Mouse (Mus musculus): ENCODE results near the gene Acsl5. TPM values are rescaled to one million over a fixed set of nuclear protein-coding genes. Genes with fewer than 3 reads are reported as not detected.

Gene Acsl5
- polyA plus RNA-seq, 1 experiment: 33.8 TPM

GRCm38 (mm10) chr19:55293175-55293574 is 41.4 kb downstream of the Acsl5 start:
- no peak for TF ChIP-seq POLR2A (IDR thresholded peaks at IDR 0.05; ENCODE audit: extremely low read depth, insufficient read depth, low read length)
- no peak for TF ChIP-seq CTCF (IDR thresholded peaks at IDR 0.05; ENCODE audit: extremely low read depth, insufficient read depth, low read length)
- no peaks in the 10 kb centered on the region for H3K4me1 ChIP-seq (ENCODE audit: control insufficient read depth, insufficient read depth, low read length)
- no peak overlapping the region for H3K4me3 ChIP-seq (ENCODE audit: insufficient read depth, low read length)
- no peak overlapping the region for H3K27ac ChIP-seq (ENCODE audit: insufficient read depth, low read length)

DNA sequence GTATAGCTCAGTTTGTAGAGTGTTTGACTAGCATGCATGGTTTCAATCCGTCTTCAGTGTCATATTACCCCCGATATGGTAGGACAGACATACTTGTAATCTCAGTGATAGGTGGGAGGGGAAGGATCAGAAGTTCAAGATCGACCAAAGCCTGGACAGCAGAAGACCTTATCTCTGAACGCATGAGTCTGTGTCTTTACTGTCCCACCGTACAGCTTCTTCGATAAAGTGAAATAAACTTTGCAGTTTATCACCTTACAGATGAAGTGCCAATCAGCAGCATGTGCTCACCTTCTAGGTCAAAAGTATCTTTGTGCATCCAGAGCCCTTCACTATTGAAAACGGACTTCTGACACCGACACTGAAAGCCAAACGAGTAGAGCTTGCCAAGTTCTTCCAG is 43.3 kb downstream of the Acsl5 start:
- Histone ChIP-seq H3K4me3 (ENCODE audit: insufficient read depth, low read length) (no peak overlapping the region), H3K4me1 (ENCODE audit: control insufficient read depth, insufficient read depth, low read length) (no peaks in the 10 kb centered on the region), H3K27ac (ENCODE audit: insufficient read depth, low read length) (no peak overlapping the region)
- no peak for TF ChIP-seq CTCF (IDR thresholded peaks at IDR 0.05; ENCODE audit: extremely low read depth, insufficient read depth, low read length)
- no peak for TF ChIP-seq POLR2A (IDR thresholded peaks at IDR 0.05; ENCODE audit: extremely low read depth, insufficient read depth, low read length)

- TF ChIP-seq POLR2A (IDR thresholded peaks at IDR 0.05; ENCODE audit: extremely low read depth, insufficient read depth, low read length): no peak
- no peak for TF ChIP-seq CTCF (IDR thresholded peaks at IDR 0.05; ENCODE audit: extremely low read depth, insufficient read depth, low read length)
- H3K27ac ChIP-seq (ENCODE audit: insufficient read depth, low read length): no peak overlapping the region
- H3K4me1 ChIP-seq (ENCODE audit: control insufficient read depth, insufficient read depth, low read length): no peaks in the 10 kb centered on the region
- H3K4me3 ChIP-seq (ENCODE audit: insufficient read depth, low read length): no peak overlapping the region
Measured at GRCm38 (mm10) chr19:55295556-55295955, 43.8 kb downstream of the Acsl5 start.

DNA sequence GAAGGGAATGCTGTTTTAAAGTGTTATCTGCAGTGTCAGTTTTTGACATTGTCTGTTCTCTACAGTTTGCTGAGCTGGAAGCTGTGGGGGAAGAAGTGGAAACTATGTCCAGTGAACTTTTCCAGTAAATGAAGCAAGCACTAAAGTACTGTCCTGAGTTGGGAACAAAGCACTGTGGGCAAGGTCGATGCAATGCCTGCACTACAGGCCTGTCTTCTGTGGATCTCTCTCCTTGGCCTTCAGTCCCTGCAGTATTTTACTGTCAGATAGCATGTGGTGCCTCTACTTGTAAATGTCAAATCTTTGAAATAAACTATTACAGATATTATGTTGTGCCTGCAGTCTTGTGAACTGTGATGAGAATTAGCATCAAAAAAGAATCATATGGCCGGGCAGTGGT is 44.6 kb downstream of the Acsl5 start:
- H3K27ac ChIP-seq (ENCODE audit: insufficient read depth, low read length): no peak overlapping the region
- no peak overlapping the region for H3K4me3 ChIP-seq (ENCODE audit: insufficient read depth, low read length)
- no peaks in the 10 kb centered on the region for H3K4me1 ChIP-seq (ENCODE audit: control insufficient read depth, insufficient read depth, low read length)
- TF ChIP-seq POLR2A (IDR thresholded peaks at IDR 0.05; ENCODE audit: extremely low read depth, insufficient read depth, low read length) (no peak), CTCF (IDR thresholded peaks at IDR 0.05; ENCODE audit: extremely low read depth, insufficient read depth, low read length) (no peak)

DNA sequence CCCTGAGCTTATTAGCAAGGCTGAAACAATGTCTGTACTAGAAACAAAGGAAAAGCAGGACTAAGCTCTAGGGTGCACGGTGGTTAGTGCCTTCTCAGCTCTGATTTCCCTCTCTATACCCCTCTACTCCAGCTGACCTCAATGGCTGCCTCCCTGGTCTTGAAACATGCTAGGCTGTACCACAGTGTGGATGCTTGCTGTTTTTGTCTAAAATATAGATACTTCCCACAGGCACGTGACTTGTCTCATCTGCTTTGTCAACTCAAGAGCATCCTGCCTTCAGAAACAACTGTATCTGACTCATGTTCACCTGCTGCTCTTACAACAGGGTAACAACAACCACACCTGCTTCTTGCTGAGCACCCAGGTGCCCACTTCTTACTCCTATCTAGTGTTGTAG is 45.8 kb downstream of the Acsl5 start:
- TF ChIP-seq POLR2A (IDR thresholded peaks at IDR 0.05; ENCODE audit: extremely low read depth, insufficient read depth, low read length) (no peak), CTCF (IDR thresholded peaks at IDR 0.05; ENCODE audit: extremely low read depth, insufficient read depth, low read length) (no peak)
- H3K4me1 ChIP-seq (ENCODE audit: control insufficient read depth, insufficient read depth, low read length): no peaks in the 10 kb centered on the region
- no peak overlapping the region for H3K4me3 ChIP-seq (ENCODE audit: insufficient read depth, low read length)
- no peak overlapping the region for H3K27ac ChIP-seq (ENCODE audit: insufficient read depth, low read length)

GRCm38 (mm10) chr19:55297961-55298360 is 46.2 kb downstream of the Acsl5 start:
- no peak overlapping the region for H3K27ac ChIP-seq (ENCODE audit: insufficient read depth, low read length)
- H3K4me3 ChIP-seq (ENCODE audit: insufficient read depth, low read length): no peak overlapping the region
- no peaks in the 10 kb centered on the region for H3K4me1 ChIP-seq (ENCODE audit: control insufficient read depth, insufficient read depth, low read length)
- TF ChIP-seq POLR2A (IDR thresholded peaks at IDR 0.05; ENCODE audit: extremely low read depth, insufficient read depth, low read length): no peak
- TF ChIP-seq CTCF (IDR thresholded peaks at IDR 0.05; ENCODE audit: extremely low read depth, insufficient read depth, low read length): no peak

- Histone ChIP-seq H3K4me1 (ENCODE audit: control insufficient read depth, insufficient read depth, low read length) (no peaks in the 10 kb centered on the region), H3K4me3 (ENCODE audit: insufficient read depth, low read length) (no peak overlapping the region), H3K27ac (ENCODE audit: insufficient read depth, low read length) (no peak overlapping the region)
- TF ChIP-seq POLR2A (IDR thresholded peaks at IDR 0.05; ENCODE audit: extremely low read depth, insufficient read depth, low read length) (no peak), CTCF (IDR thresholded peaks at IDR 0.05; ENCODE audit: extremely low read depth, insufficient read depth, low read length) (no peak)
Measured at GRCm38 (mm10) chr19:55299378-55299777, 47.6 kb downstream of the Acsl5 start.

DNA sequence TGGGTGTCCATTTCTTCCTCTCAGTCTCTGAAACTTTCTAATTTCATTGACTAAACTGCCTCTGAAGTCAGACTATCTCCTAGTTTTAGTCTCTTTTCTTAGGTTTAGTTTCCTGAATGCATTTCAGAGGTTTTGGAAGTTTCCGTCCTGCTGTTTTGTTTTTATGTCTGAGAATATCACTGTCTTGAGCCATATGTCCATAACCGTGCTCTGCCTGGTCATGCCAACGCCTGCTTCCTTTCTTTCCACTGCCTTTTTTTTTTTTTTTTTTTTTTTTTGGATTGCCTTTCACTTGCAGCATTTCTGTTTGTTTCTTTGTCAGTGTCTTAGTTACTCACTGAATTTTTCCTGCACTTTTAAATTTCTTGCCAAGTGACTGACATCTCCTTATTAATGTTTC is 48.8 kb downstream of the Acsl5 start:
- H3K4me3 ChIP-seq (ENCODE audit: insufficient read depth, low read length): no peak overlapping the region
- TF ChIP-seq CTCF (IDR thresholded peaks at IDR 0.05; ENCODE audit: extremely low read depth, insufficient read depth, low read length): no peak
- no peak for TF ChIP-seq POLR2A (IDR thresholded peaks at IDR 0.05; ENCODE audit: extremely low read depth, insufficient read depth, low read length)
- H3K4me1 ChIP-seq (ENCODE audit: control insufficient read depth, insufficient read depth, low read length): no peaks in the 10 kb centered on the region
- H3K27ac ChIP-seq (ENCODE audit: insufficient read depth, low read length): no peak overlapping the region

DNA sequence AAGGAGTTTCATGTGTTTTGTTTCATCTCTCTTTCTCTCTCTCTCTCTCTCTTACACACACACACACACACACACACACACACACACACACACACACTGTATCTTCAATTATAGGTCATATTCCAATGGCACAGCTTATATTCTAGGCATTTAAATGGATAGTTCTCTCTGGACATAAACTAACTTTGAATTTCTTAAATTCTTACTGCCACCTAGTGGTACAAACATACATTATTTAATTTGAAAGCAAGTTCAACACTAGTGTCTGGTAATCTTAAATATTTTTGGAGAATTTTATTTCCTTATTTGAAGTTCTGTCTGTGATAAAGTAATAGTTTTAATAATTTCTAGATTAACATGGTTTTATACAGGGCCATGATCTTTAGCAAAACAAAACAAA is 53.3 kb downstream of the Acsl5 start:
- TF ChIP-seq POLR2A (IDR thresholded peaks at IDR 0.05; ENCODE audit: extremely low read depth, insufficient read depth, low read length) (no peak), CTCF (IDR thresholded peaks at IDR 0.05; ENCODE audit: extremely low read depth, insufficient read depth, low read length) (no peak)
- H3K27ac ChIP-seq (ENCODE audit: insufficient read depth, low read length): no peak overlapping the region
- H3K4me3 ChIP-seq (ENCODE audit: insufficient read depth, low read length): no peak overlapping the region
- no peaks in the 10 kb centered on the region for H3K4me1 ChIP-seq (ENCODE audit: control insufficient read depth, insufficient read depth, low read length)

DNA sequence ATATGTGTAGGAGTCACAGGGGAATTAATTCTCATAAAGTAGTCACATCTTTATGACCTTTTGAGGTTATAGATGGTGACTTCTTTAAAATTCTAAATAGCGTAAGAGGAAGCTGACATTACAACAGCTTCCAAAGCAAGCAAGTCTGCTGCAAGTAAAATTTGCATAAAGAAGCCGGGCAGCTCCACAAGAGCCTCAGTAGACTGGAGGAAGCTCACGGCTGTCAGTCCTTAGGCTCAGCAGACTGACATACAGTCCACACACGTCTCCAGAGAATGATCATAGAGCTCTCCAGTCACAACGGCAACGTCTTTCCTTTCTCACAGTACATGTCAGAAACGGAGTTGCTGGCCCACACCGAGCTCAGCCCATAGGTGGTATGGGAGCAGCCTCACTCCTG is 60.1 kb downstream of the Acsl5 start:
- Histone ChIP-seq H3K27ac (ENCODE audit: insufficient read depth, low read length) (no peak overlapping the region), H3K4me1 (ENCODE audit: control insufficient read depth, insufficient read depth, low read length) (peaks cover under 1% of the 10 kb centered on the region; the same call in 1 of the 2 replicates), H3K4me3 (ENCODE audit: insufficient read depth, low read length) (no peak overlapping the region)
- no peak for TF ChIP-seq CTCF (IDR thresholded peaks at IDR 0.05; ENCODE audit: extremely low read depth, insufficient read depth, low read length)
- no peak for TF ChIP-seq POLR2A (IDR thresholded peaks at IDR 0.05; ENCODE audit: extremely low read depth, insufficient read depth, low read length)

DNA sequence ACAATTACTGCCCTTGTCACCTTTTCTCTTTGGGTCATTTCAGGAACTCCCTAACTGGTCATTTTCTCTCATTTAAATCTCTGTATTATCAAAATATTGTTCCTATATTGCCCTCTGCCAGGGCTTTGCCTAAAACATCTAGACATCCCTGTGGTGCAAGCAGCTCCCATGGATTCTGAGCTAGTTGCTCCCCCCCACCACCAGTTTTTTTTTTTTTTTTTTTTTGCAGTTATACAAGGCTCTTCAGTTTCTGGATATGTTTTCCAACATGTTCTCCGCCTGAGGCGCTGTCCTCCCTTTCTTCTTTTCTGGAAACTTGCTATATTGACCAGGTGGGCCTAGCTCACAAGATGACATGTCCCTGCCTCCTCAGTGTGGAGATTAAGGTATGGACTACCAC is 61.9 kb downstream of the Acsl5 start:
- Histone ChIP-seq H3K27ac (ENCODE audit: insufficient read depth, low read length) (no peak overlapping the region), H3K4me3 (ENCODE audit: insufficient read depth, low read length) (no peak overlapping the region), H3K4me1 (ENCODE audit: control insufficient read depth, insufficient read depth, low read length) (peaks cover 4% of the 10 kb centered on the region)
- TF ChIP-seq POLR2A (IDR thresholded peaks at IDR 0.05; ENCODE audit: extremely low read depth, insufficient read depth, low read length) (no peak), CTCF (IDR thresholded peaks at IDR 0.05; ENCODE audit: extremely low read depth, insufficient read depth, low read length) (no peak)
